Mouse (Mus musculus) hindbrain, embryonic 12.5 days (tissue): ENCODE results near the gene Sftpa1. TPM values are rescaled to one million over a fixed set of nuclear protein-coding genes. Genes with fewer than 3 reads are reported as not detected.

ENCODE experiments used
- ATAC-seq: fragments of 200-750 bp; cut with Nextera tagmentation; 2 replicates; pipeline ENCODE4 v1.8.0; 2017; ENCODE audit warnings: moderate TSS enrichment; ENCODE audit not compliant: low FRiP score
- H3K27ac ChIP-seq: fragments of 300-500 bp; sonication (generic); 2 replicates; pipeline ENCODE4 v1.5.1; 2016; ENCODE audit warnings: mild to moderate bottlenecking
- H3K27me3 ChIP-seq: fragments of 300-500 bp; sonication (generic); 2 replicates; pipeline ENCODE4 v1.6.1; 2016; ENCODE audit warnings: mild to moderate bottlenecking
- H3K36me3 ChIP-seq: fragments of 300-500 bp; sonication (generic); 2 replicates; pipeline ENCODE4 v1.6.1; 2016; ENCODE audit warnings: mild to moderate bottlenecking
- H3K4me1 ChIP-seq: fragments of 300-500 bp; sonication (generic); 2 replicates; pipeline ENCODE4 v1.6.1; 2016
- H3K4me2 ChIP-seq: fragments of 300-500 bp; sonication (generic); replicated peaks from 2 replicates; pipeline ENCODE4 v1.6.1; 2016; ENCODE audit warnings: mild to moderate bottlenecking
- H3K4me3 ChIP-seq: fragments of 300-500 bp; sonication (generic); 2 replicates; pipeline ENCODE4 v1.5.1; 2016; ENCODE audit warnings: mild to moderate bottlenecking
- H3K9ac ChIP-seq: fragments of 300-500 bp; sonication (generic); 2 replicates; pipeline ENCODE4 v1.6.1; 2016; ENCODE audit warnings: mild to moderate bottlenecking, moderate library complexity
- H3K9me3 ChIP-seq: fragments of 300-500 bp; sonication (generic); replicated peaks from 2 replicates; pipeline ENCODE4 v1.6.1; 2016; ENCODE audit warnings: mild to moderate bottlenecking
- WGBS: fragments of 180-500 bp; shearing (Covaris S2); methylation state at CpG from one replicate; pipeline ENCODE4 v1.1.7; 2016; 5-methylcytosine and 5-hydroxymethylcytosine counted together
- polyA plus RNA-seq: library from polyadenylated mRNA; unstranded; fragments of >200 nt; fragmentation: Nextera tagmentation; extraction: Ambion mirVana; gene quantifications from 2 replicates; pipeline ENCODE4 v1.2.1, GENCODE M21; 2016

Sftpa1 gene
- polyA plus RNA-seq, 1 experiment from 2014 or later, result not detected

DNA sequence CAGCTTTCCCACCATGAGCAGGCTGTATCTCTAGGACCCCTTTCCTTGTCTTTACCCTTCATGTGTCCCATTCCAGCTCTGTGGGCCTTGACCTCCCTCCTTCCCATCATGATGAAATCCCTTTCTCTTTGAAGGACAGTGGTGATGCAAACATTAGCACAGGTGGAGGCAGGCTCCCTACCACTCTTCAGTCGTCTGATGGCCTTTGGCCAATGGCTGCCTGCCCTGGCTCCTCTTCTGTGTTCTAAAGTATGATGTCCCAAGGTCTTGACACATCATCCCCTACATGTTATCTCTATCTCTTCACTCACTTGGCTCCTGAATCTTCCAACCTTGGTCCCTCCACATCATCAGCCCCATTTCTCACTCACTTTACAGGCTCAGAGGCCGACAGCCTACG lies 15.3 kb upstream of the Sftpa1 start:
- no peak overlapping the region for H3K4me3 ChIP-seq
- no peak overlapping the region for H3K9ac ChIP-seq
- no peaks in the 10 kb centered on the region for H3K4me1 ChIP-seq
- 89% methylated on average over 3 of the region's 3 CpGs for WGBS
- H3K9me3 ChIP-seq, result no peaks in the 10 kb centered on the region
- H3K27ac ChIP-seq, result no peak overlapping the region
- no peak overlapping the region for H3K4me2 ChIP-seq
- ATAC-seq, result no peak
- no peaks in the 10 kb centered on the region for H3K27me3 ChIP-seq
- H3K36me3 ChIP-seq, result no peaks in the 10 kb centered on the region

DNA sequence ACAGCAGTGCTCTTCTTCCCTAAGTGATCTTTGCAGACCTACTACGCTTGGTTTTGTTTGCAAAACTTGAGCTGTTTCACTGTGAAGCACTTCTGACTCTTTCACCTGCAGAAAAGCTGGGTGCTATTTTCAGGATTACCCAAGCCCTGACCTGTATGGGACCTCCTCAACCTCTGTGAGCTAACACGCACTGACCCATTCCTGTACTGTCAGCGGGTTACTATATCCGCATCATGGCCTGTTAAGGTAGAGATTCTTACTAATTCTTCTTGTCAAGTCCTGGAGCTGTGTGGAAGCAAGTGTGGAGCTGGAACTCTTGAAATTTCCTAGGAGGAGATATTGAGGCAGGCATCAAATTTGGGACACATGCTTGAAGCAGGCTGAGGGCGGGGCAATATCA lies 6.9 kb upstream of the Sftpa1 start:
- H3K27me3 ChIP-seq, result no peaks in the 10 kb centered on the region
- WGBS, result 89% methylated on average over 5 of the region's 5 CpGs
- H3K4me3 ChIP-seq, result no peak overlapping the region
- no peaks in the 10 kb centered on the region for H3K4me1 ChIP-seq
- H3K9me3 ChIP-seq, result no peaks in the 10 kb centered on the region
- H3K27ac ChIP-seq, result no peak overlapping the region
- H3K4me2 ChIP-seq, result no peak overlapping the region
- ATAC-seq, result no peak
- H3K36me3 ChIP-seq, result no peaks in the 10 kb centered on the region
- H3K9ac ChIP-seq, result no peak overlapping the region

DNA sequence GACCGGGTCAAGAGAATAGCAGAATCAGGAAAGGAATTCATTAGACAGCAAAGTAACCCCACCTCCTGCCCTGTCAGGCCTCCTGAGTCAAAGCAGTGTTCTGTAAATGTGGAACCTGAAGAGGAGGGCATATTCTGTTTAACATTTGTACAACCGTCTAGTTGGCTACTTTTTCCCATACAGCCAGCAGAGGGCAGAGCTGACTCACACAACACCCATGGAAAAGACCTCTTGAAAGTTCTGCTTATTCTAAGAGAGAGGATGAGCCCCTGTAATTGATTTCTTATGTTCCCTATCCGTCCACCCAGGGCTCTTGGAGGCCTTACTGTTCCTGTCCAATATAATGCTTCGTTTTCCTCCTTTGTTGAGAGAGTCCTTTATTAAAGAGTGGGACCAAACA lies 3.6 kb upstream of the Sftpa1 start:
- Histone ChIP-seq H3K27ac (no peak overlapping the region), H3K4me1 (no peaks in the 10 kb centered on the region), H3K4me2 (no peak overlapping the region), H3K4me3 (no peak overlapping the region), H3K36me3 (no peaks in the 10 kb centered on the region), H3K27me3 (no peaks in the 10 kb centered on the region), H3K9me3 (no peaks in the 10 kb centered on the region), H3K9ac (no peak overlapping the region)
- 20% methylated on average over 4 of the region's 4 CpGs for WGBS
- ATAC-seq, result no peak; the same call in 1 of the 2 replicates

DNA sequence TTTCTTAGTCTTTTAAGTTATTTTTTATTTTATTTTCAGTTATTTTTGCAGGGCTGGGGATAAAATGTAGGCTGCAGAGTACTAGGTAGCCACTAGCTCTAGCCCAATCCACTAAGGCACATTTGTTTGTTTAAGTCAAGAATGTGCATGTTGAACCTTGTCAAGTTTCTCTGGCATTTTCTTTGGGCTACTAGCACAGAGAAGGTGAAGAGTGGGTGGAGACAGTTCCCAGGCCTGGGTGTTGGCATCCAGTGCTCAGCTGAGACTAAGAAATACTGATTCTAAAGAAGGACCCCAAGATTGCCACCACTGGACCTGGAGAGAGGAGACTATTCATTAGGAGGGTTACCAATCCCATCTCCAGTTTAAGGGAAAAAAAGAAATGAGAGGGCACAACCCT lies 5.4 kb downstream of the Sftpa1 start:
- H3K9ac ChIP-seq, result no peak overlapping the region
- no peak for ATAC-seq
- no peak overlapping the region for H3K27ac ChIP-seq

DNA sequence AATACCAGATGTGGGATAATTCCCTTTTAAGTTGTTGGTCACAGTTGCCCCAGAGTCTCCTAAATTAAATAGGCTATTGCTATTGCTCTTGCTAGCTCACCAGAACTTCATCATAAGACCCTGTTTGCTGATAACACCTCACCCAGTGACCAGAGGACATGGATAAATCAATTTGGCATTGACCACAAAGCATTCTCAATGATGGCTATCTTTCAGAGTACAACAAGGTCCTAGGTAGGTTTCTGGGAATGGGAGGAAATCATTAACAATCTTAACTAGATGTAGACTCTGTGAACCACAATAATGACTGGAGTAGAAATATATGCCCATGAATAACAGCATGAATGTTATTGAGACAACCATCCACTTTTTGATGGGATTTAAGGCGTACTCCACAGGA lies 9.1 kb downstream of the Sftpa1 start:
- H3K9ac ChIP-seq, result no peak overlapping the region

More for the DNA sequence above, 5.4 kb downstream of the Sftpa1 start:
- no peaks in the 10 kb centered on the region for H3K27me3 ChIP-seq
- H3K36me3 ChIP-seq, result no peaks in the 10 kb centered on the region
- H3K4me2 ChIP-seq, result no peak overlapping the region
- H3K4me1 ChIP-seq, result no peaks in the 10 kb centered on the region
- H3K9me3 ChIP-seq, result no peaks in the 10 kb centered on the region
- H3K4me3 ChIP-seq, result no peak overlapping the region

DNA sequence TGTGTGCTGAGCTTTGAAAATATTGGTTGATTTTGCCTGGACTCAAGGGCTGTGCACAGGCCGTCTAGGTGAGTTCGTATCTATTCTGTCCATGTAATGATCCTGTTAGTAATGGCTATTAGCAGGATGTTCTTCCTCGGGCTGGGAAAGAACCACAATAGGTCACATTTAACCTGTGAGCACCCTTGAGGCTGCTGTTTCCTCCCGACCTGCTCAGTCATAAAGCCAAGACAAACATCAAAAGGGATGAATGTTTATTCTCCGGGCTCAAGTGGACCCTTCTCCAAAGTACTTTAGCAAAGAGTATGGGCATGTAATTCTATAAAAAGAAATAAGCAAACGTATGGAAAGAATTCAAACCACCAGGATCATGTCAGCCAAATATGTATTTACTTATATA lies 14.5 kb downstream of the Sftpa1 start:
- no peak for ATAC-seq
- Histone ChIP-seq H3K4me2 (no peak overlapping the region), H3K4me3 (no peak overlapping the region), H3K9ac (no peak overlapping the region), H3K36me3 (no peaks in the 10 kb centered on the region), H3K27me3 (no peaks in the 10 kb centered on the region), H3K4me1 (no peaks in the 10 kb centered on the region), H3K9me3 (no peaks in the 10 kb centered on the region), H3K27ac (no peak overlapping the region)
- 80% methylated on average over 6 of the region's 6 CpGs for WGBS

More for the DNA sequence above, 9.1 kb downstream of the Sftpa1 start:
- no peak for ATAC-seq
- no peak overlapping the region for H3K4me3 ChIP-seq
- no peak overlapping the region for H3K4me2 ChIP-seq
- no peaks in the 10 kb centered on the region for H3K4me1 ChIP-seq
- H3K36me3 ChIP-seq, result no peaks in the 10 kb centered on the region
- H3K27ac ChIP-seq, result no peak overlapping the region
- no peaks in the 10 kb centered on the region for H3K27me3 ChIP-seq
- no peaks in the 10 kb centered on the region for H3K9me3 ChIP-seq
- WGBS, result 77% methylated on average over 1 of the region's 1 CpGs

DNA sequence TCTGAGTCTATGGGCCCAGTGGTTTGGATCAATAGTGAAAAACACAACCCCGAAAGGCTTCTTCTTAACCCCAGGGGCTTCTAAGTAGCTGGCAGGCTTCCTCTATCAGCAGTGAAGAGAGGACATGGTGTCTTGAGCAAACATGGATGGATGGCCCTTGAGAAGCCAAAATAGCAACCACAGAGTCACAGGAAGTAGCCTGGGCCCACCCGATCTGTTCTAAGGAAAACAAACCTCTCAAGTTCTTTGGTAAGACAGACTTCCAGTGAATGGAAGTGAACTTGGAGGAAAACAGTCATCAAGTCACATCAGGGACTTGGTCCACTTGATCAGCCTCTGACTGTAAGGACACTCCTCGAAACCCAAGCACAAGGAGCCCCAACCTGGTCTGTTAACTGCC lies 15.3 kb downstream of the Sftpa1 start:
- Histone ChIP-seq H3K4me1 (no peaks in the 10 kb centered on the region), H3K9me3 (no peaks in the 10 kb centered on the region), H3K27ac (no peak overlapping the region), H3K27me3 (no peaks in the 10 kb centered on the region), H3K9ac (no peak overlapping the region), H3K4me2 (no peak overlapping the region), H3K4me3 (no peak overlapping the region), H3K36me3 (no peaks in the 10 kb centered on the region)
- no peak for ATAC-seq
- 81% methylated on average over 3 of the region's 3 CpGs for WGBS

DNA sequence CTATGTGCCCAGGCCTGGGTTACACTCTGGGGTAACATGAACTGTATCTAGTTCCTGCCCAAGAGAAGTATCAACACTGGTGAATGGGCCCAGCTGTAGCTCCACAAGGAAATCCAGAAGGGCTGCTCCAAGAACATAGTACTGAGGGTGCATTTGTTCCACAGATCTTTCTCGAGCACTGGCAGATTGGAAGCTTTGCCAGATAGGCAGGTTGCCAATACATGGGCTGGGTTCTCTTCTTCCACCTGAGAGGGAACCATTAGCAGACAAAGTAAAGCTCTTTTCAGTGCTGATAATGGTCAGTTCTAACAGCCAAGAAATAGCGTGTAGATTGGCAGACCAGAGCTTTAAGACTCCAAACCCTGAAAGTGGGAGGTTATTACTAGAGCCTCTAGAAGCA lies 15.8 kb downstream of the Sftpa1 start:
- Histone ChIP-seq H3K9ac (no peak overlapping the region), H3K4me2 (no peak overlapping the region), H3K27me3 (no peaks in the 10 kb centered on the region), H3K27ac (no peak overlapping the region), H3K4me3 (no peak overlapping the region), H3K36me3 (no peaks in the 10 kb centered on the region), H3K9me3 (no peaks in the 10 kb centered on the region), H3K4me1 (no peaks in the 10 kb centered on the region)
- ATAC-seq, result no peak
- 87% methylated on average over 2 of the region's 2 CpGs for WGBS

DNA sequence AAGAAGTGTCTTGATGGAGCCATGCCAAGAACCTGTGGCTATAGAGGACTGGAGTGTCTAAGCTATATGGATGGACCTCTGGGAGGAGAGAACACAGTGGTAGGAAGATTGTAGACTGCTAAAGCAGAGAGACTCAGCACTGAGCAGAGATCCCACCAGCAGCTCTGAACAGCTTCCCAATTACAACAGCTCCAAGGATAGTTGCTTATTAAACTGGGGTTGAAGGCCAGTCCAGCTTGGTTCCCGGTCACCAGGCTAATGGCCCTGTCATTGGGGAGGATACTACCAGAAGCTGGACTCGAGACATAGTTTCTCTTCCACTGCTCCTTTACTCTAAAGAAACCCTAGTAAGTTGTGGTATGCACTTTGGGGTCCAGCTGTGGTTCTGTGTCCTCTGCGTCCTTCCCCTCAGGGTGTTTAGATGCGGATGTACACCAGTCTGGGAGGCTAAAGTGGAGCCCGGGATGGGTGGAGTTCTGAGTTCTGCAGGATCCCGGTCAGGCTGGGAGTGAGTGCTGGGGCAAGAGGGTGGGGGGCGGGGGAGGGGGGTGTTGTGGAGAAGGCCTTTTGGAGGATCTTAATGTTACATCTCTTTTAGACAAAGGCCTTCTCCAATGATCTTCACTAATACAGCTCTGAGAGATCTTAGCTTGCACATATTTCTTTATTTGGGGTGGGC lies 19.8 kb downstream of the Sftpa1 start, which contains the start of gene Mbl1:
TSS of gene Mbl1 (plus strand) at position 239 of the 679 bp plus-strand sequence.
- Histone ChIP-seq H3K4me3 (no peak within 1 kb of the TSS), H3K4me2 (no peak within 1 kb of the TSS), H3K27ac (no peak within 1 kb of the TSS), H3K4me1 (no peaks in the 10 kb centered on the region), H3K9me3 (no peaks in the 10 kb centered on the region), H3K36me3 (no peaks in the 10 kb centered on the region), H3K27me3 (no peaks in the 10 kb centered on the region), H3K9ac (no peak within 1 kb of the TSS)
- WGBS, result 93% methylated on average over 7 of the region's 7 CpGs
- ATAC-seq, result no peak

DNA sequence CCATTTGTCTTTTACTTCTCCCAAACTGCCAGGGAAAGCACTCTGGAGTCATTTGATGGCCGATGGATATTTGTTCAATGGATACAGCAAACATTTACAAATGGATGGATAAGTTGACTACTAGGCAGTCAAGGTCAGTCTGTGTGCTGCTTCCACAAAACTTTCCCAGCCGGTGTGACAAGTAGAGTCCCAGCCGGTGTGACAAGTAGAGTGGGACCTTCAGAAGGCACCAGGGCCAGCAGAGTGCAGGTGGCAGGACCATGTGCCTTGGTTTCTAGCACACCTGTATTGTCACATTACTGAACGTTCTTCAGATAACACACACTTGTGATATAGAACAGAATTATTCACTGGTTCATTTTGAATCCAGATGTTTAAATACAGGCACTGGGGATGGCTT lies 28.5 kb downstream of the Sftpa1 start:
- ATAC-seq, result no peak

DNA sequence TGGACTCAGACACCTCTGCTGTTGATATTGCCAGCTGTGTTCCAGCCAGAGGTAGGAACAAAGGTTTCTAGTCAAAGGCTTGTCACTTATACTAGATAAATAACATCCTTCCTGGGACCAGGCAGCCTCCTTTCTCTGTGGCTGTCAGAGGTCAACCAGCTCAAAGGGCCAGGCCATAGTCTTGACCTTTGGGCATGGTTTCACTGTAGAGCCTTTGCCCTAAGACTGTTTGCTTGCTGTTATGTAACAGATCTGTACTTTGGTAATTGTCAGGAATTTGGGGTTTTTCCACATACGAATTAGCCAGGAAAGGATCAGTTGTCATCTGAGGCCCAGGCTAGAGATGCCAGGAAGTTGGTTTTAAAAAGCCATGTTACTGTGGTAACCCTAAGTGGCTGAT lies 29.2 kb downstream of the Sftpa1 start:
- Histone ChIP-seq H3K9ac (no peak overlapping the region), H3K27me3 (no peaks in the 10 kb centered on the region), H3K4me2 (no peak overlapping the region), H3K36me3 (no peaks in the 10 kb centered on the region), H3K4me3 (no peak overlapping the region), H3K27ac (no peak overlapping the region), H3K9me3 (no peaks in the 10 kb centered on the region), H3K4me1 (no peaks in the 10 kb centered on the region)
- ATAC-seq, result no peak
- WGBS, result 19% methylated on average over 1 of the region's 1 CpGs

More for the DNA sequence above, 28.5 kb downstream of the Sftpa1 start:
- H3K4me1 ChIP-seq, result no peaks in the 10 kb centered on the region
- no peaks in the 10 kb centered on the region for H3K27me3 ChIP-seq
- no peak overlapping the region for H3K4me2 ChIP-seq
- WGBS, result 82% methylated on average over 4 of the region's 4 CpGs
- H3K27ac ChIP-seq, result no peak overlapping the region
- no peak overlapping the region for H3K4me3 ChIP-seq
- H3K9me3 ChIP-seq, result no peaks in the 10 kb centered on the region
- no peak overlapping the region for H3K9ac ChIP-seq
- no peaks in the 10 kb centered on the region for H3K36me3 ChIP-seq

DNA sequence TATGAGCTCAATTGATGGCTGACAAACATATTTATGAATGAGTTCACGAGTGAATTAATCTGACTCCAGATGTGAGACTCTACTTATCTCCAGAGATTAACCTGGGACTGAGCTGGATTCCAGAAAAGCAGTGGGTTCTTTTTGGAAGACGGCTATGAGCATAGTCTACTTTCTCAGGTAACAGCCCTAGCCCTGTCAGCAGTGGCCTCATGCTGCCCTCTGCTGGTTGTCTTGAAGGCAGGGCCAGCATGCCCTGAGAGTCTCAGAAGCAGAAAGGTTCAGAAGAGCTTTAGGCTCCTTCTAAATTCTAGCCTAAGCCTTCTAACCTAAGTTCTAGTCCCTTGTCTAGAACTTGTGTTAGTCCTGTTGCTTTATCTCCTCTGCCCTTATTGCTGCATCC lies 31.1 kb downstream of the Sftpa1 start:
- Histone ChIP-seq H3K4me1 (no peaks in the 10 kb centered on the region), H3K27me3 (no peaks in the 10 kb centered on the region), H3K27ac (no peak overlapping the region), H3K4me2 (no peak overlapping the region), H3K4me3 (no peak overlapping the region), H3K9me3 (no peaks in the 10 kb centered on the region), H3K9ac (no peak overlapping the region), H3K36me3 (no peaks in the 10 kb centered on the region)
- 27% methylated on average over 2 of the region's 2 CpGs for WGBS
- no peak for ATAC-seq

DNA sequence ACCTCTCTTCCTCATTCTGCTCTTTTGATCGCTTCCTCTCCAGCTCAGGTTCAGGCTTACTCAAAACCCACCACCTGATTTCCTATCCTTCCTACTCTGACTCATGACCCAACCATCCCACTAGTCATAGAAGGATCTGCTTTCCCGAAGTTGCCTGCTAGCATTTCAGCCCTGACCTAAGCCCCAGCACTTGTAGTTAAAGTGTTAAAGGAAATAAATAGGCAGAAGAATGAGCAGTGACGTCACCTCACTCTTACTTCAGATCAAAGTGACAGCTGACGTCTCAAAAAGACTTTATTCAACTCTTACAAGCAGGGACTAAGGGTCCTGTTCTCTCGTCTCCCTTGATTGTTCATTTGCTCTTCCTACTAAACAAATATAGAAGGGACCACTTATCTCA lies 35.7 kb downstream of the Sftpa1 start:
- H3K4me1 ChIP-seq, result no peaks in the 10 kb centered on the region
- no peak overlapping the region for H3K9ac ChIP-seq
- H3K4me3 ChIP-seq, result no peak overlapping the region
- whole genome bisulfite sequencing, result 71% methylated on average over 5 of the region's 5 CpGs
- no peaks in the 10 kb centered on the region for H3K9me3 ChIP-seq
- ATAC-seq, result no peak
- no peak overlapping the region for H3K4me2 ChIP-seq
- no peaks in the 10 kb centered on the region for H3K36me3 ChIP-seq
- H3K27ac ChIP-seq, result no peak overlapping the region
- H3K27me3 ChIP-seq, result no peaks in the 10 kb centered on the region
